Mouse (Mus musculus): ENCODE measurements around the gene Plxnb2.

Gene Plxnb2

DNA sequence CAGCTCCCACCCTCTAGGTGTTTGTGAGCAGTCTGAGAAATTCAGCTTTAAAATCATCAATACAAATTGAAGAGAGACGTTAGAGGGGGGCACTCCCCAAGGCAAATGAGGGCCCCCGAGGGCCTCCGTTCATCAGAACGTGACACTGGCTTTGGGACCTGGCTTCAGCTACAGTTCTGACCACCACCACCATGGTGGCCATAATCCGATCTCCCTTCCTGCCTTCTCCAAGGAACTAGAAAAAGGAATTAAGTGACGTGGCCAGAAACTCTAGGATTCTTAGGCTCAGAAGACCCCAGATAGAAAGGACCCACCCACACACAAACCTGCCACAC lies 991 bp downstream of the Plxnb2 start:
- DNase-seq (ENCODE audit: low read depth, low spot score): no peak

GRCm38 (mm10) chr15:89178954-89179629 lies 1.5 kb downstream of the Plxnb2 start:
- no peak for DNase-seq (ENCODE audit: low read depth, low spot score)

DNA sequence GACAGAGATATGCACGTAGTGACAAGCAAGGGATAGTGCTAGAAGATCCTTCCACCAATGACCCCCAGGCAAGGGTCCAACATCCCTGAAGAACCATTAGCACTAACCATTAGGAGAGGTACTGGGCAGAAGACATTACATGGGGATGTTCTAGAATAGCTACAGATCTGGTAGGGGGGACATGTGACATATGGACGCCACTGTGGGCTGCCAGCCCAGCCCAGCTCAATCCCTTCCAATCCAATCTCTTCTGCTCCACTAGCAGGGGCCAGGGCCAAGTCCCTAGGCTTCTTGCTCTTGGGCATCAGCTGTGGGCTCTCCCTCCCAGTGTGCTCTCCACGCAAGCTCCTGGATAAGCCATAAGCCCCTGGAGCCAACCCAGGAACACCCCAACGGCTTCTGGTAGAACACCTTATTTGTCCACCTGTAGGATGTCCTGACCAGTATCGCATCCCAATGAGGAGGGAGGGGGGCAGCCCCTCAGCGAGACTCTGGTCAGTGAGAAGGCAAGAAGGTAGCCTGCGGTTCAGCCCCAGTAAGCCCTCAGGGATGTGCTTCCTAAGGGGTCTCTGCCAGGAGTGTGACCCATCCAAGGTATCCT lies 2.2 kb downstream of the Plxnb2 start:
- DNase-seq (ENCODE audit: low read depth, low spot score): no peak

GRCm38 (mm10) chr15:89177576-89178259 lies 2.9 kb downstream of the Plxnb2 start:
- DNase-seq (ENCODE audit: low read depth, low spot score): no peak

GRCm38 (mm10) chr15:89177121-89177520 lies 3.5 kb downstream of the Plxnb2 start:
- DNase-seq (ENCODE audit: low read depth, low spot score): no peak

GRCm38 (mm10) chr15:89175411-89176155 lies 5.0 kb downstream of the Plxnb2 start:
- DNase-seq (ENCODE audit: low read depth, low spot score): no peak

DNA sequence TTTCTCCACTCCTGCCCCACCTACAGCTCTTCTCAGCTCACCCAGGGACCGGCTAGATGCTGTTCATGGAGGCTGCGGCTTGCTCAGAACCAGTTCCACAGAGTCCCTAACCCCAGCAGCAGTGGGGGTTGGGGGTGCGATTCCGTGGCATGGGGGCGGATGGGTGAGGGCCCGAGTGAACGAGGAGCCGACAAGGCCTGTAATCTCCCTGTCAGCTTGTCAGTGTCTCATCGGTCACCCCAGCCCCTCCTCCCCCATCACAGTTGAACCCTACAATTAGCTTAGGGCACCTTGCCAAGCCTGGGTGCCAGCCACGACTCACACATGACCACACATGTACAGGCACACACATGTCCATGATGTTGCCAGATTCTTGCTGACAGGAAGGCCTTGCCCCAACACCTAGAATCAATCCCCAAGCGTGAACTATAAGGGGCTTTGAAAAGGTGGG lies 5.7 kb downstream of the Plxnb2 start:
- no peak for DNase-seq (ENCODE audit: low read depth, low spot score)

DNA sequence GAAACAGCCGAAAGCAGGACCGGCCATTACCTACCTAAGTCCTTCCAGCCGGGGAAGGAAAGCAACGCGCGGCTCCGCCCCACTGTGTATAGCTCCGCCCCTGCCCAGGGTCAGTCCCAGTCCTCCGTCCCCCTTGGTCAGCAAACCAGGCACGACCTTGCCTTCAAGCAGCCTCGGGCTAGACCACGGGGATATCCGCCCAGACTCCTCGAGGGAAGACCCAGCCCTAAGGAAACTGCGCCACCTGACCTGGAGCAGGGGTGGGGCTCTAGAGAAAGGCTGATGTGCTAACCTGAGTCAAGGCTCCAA lies 6.7 kb downstream of the Plxnb2 start:
- no peak for DNase-seq (ENCODE audit: low read depth, low spot score)

- no peak for DNase-seq (ENCODE audit: low read depth, low spot score)
These were observed 7.3 kb downstream of the Plxnb2 start for GRCm38 (mm10) chr15:89173024-89173905.

DNA sequence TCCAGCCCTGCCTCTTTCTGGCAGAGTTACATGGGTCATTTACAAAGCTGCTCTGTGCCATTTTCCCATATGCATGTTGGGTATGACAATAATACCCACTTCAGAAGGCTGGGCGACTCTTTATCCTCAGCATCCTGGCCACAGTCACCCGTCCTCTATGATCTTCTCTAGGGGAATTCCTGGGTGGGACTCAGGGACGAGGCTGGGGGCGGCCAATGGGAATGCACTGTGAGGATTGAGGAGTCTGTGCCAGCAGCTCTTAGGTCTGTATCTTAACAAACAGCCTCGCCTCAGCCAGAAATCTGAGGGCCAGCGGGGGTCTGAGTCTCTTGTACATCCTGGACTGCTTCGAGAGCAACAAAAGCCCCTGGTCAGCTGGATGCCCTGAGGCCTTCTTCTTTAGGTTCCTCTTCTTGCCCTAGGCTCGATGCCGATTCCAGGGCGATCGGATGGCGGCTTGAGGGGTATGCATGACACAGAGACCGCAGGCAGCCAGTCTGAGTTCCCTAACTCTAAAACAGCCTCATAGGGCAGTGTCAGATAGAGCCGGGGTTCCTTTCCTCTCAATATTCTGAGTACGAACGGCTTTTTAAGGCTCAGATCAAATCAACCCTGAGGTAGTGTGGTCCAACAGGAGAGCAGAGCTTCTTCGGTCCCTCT lies 8.2 kb downstream of the Plxnb2 start:
- no peak for DNase-seq (ENCODE audit: low read depth, low spot score)

GRCm38 (mm10) chr15:89171526-89172051 lies 9.0 kb downstream of the Plxnb2 start:
- DNase-seq (ENCODE audit: low read depth, low spot score): no peak

- no peak for DNase-seq (ENCODE audit: low read depth, low spot score)
These were observed 10.5 kb downstream of the Plxnb2 start for GRCm38 (mm10) chr15:89170102-89170501.

GRCm38 (mm10) chr15:89169431-89169830 lies 11.2 kb downstream of the Plxnb2 start:
- peak; percentile 77 for DNase-seq (ENCODE audit: low read depth, low spot score)

DNA sequence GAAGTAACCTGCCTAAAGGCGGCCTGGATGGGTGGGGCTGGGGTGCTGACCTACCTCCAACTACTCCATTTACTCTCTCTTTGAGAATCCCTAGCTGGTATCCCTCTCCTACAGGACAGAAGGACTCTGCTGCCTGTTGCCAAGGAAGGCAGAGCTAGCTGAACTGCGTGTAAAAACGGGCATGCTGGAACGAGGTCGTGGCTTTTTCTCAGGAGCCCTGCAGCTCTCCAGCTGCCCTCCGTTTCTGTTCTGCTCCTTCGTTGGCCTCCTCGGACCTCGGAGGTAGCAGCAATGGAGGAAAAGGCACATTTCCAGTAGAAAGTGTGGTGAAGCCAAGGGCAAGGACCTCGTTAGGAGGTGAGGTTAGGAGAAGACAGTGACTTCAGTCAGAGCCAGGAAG lies 11.7 kb downstream of the Plxnb2 start:
- DNase-seq (ENCODE audit: low read depth, low spot score): no peak

DNA sequence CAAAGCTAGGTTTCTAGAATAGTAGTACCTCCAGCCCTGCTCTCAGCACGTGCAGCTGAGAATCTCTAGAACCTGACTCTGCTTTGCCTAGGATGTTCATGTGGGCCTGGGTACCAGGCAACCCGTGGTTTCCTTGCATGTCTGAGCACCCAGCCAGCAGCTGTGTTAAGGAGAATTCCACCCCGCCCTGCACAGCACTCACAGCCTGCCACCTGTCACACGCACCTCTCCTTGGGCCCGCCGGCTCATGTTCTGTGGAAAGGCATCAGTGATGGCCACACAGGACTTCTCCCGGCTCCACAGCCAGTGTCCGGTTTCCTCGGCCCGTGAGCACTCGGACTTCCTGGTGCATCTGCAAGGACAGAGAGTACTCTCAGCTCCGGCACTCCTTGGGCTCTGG lies 15.1 kb downstream of the Plxnb2 start:
- no peak for DNase-seq (ENCODE audit: low read depth, low spot score)

- DNase-seq (ENCODE audit: low read depth, low spot score): no peak
These were observed 19.2 kb downstream of the Plxnb2 start for GRCm38 (mm10) chr15:89161397-89161796.

DNA sequence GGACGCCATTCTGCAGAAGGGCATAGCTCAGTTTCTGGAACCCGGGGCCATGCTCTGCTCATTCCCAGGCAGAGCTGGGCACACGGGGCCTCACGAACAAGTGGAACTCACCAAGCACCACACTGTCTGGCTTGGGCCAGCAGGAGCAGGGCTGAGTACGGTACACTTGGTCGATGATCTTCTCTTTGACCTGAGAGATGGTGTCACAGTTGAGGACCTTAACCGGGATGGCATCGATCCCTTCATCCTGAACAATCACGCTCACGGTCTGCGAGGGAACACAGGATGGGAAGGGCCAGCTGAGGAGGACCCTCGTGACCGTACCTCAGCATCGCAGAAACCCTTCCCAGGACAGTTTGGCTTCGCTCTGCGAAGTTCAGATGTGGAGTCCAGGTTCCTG lies 22.1 kb downstream of the Plxnb2 start:
- no peak for DNase-seq (ENCODE audit: low read depth, low spot score)

- DNase-seq (ENCODE audit: low read depth, low spot score): peak; percentile 66
These were observed 22.6 kb downstream of the Plxnb2 start for GRCm38 (mm10) chr15:89157954-89158353.

GRCm38 (mm10) chr15:89152312-89152711 lies 28.3 kb downstream of the Plxnb2 start:
- DNase-seq (ENCODE audit: low read depth, low spot score): no peak

DNA sequence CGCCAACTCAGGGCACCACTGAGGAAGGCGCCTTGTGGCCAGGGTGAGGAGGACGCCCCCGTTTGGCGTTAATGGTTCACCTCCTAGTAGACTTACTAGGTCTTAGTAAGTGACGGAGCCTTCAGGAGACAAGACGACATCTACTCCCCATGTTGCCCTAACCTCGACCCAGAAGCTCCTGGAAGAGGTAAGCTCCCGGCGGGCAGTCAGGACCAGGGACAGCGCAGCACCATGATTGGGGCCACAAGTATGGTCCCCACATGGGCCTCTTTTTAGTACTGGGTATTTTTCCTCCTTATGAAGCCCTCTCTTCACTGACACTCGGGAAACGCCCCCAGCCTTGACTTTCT lies 30.6 kb downstream of the Plxnb2 start:
- DNase-seq (ENCODE audit: low read depth, low spot score): no peak
